Comparison of ENCODE assay signal across 8 mouse cellular contexts in the genomic region with DNA sequence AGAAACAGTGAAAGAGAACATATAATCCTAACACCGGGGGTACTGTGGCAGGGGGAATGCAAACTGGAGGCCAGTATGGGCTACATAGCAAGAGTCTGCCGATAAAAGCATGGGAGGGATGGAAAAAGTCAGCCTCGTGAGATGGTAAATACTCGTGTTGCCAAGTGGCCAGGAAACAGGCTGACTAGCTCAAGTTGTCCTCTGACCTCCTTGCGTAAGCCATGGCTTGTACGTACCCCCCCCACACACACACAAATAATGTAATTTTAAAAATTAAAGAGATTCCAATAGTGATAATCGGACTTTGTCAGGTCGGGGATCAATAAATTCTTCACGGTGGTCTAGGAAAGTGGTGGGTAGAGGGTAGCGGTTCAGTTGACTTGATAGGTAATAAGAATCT. TPM values are rescaled to one million over a fixed set of nuclear protein-coding genes. Genes with fewer than 3 reads are reported as not detected.
DNase-seq lines count a peak whose midpoint lies in the region; ATAC-seq and TF ChIP-seq lines count a peak whose summit lies in the region.

No protein-coding gene starts in this region.

- peaks cover 12% of the 10 kb centered on the region for H3K36me3 ChIP-seq in megakaryocyte, embryonic 14.5 days (replicated peaks; ENCODE audit: low read length)
- no peaks in the 10 kb centered on the region for H3K36me3 ChIP-seq in embryonic facial prominence, embryonic 13.5 days
- no peaks in the 10 kb centered on the region for H3K36me3 ChIP-seq in hindbrain, embryonic 16.5 days (ENCODE audit: control insufficient read depth, insufficient read depth, low read length)
- H3K36me3 ChIP-seq in lung, embryonic 14.5 days (ENCODE audit: insufficient read depth): no peaks in the 10 kb centered on the region
- no peaks in the 10 kb centered on the region for H3K36me3 ChIP-seq in stomach, embryonic 15.5 days

- under 1% methylated on average over 10 of the region's 10 CpGs for WGBS in embryonic facial prominence, embryonic 13.5 days
- WGBS in hindbrain, embryonic 16.5 days: under 1% methylated on average over 10 of the region's 10 CpGs
- under 1% methylated on average over 10 of the region's 10 CpGs for WGBS in lung, embryonic 14.5 days
- whole genome bisulfite sequencing in stomach, embryonic 15.5 days: under 1% methylated on average over 10 of the region's 10 CpGs

- DNase-seq in lung, embryonic 14.5 days: peak; percentile 61
- DNase-seq in thymus, postnatal 4 days: no peak

- no peak for TF ChIP-seq CTCF in lung, embryonic 14.5 days (IDR thresholded peaks at IDR 0.05; ENCODE audit: low read depth)

- H3K27me3 ChIP-seq in megakaryocyte, embryonic 14.5 days (replicated peaks): peaks cover 32% of the 10 kb centered on the region
- H3K27me3 ChIP-seq in embryonic facial prominence, embryonic 13.5 days: peaks cover 23% of the 10 kb centered on the region
- no peaks in the 10 kb centered on the region for H3K27me3 ChIP-seq in hindbrain, embryonic 16.5 days (replicated peaks; ENCODE audit: control insufficient read depth, insufficient read depth, low read length)
- peaks cover 28% of the 10 kb centered on the region for H3K27me3 ChIP-seq in lung, embryonic 14.5 days (ENCODE audit: insufficient read depth, low read length)
- H3K27me3 ChIP-seq in stomach, embryonic 15.5 days (replicated peaks): peaks cover 4% of the 10 kb centered on the region; the same call in 1 of the 2 replicates

- H3K9me3 ChIP-seq in megakaryocyte, embryonic 14.5 days: peaks cover 4% of the 10 kb centered on the region; the same call in 1 of the 2 replicates
- H3K9me3 ChIP-seq in embryonic facial prominence, embryonic 13.5 days: no peaks in the 10 kb centered on the region
- no peaks in the 10 kb centered on the region for H3K9me3 ChIP-seq in hindbrain, embryonic 16.5 days (ENCODE audit: control insufficient read depth, low read length)
- H3K9me3 ChIP-seq in lung, embryonic 14.5 days (ENCODE audit: low read depth, low read length): no peaks in the 10 kb centered on the region
- H3K9me3 ChIP-seq in stomach, embryonic 15.5 days: no peaks in the 10 kb centered on the region

- no peak for ATAC-seq in megakaryocyte, adult 5-6 weeks (ENCODE audit: poor library complexity, severe bottlenecking)
- ATAC-seq in embryonic facial prominence, embryonic 13.5 days (ENCODE audit: insufficient number of reproducible peaks, insufficient read depth, low FRiP score, low TSS enrichment, low read depth): no peak
- no peak for ATAC-seq in hindbrain, embryonic 16.5 days
- ATAC-seq in lung, embryonic 14.5 days (ENCODE audit: insufficient read depth): no peak
- ATAC-seq in stomach, embryonic 15.5 days (ENCODE audit: insufficient read depth, low FRiP score, low read depth): no peak
- no peak for ATAC-seq in monocyte, adult 5-6 weeks (replicated peaks; ENCODE audit: insufficient number of reproducible peaks, low FRiP score, low TSS enrichment, poor library complexity, severe bottlenecking)

- peak overlapping the region; percentile 86; the same call in 1 of the 2 replicates for H3K27ac ChIP-seq in embryonic facial prominence, embryonic 13.5 days
- peak overlapping the region; percentile 83 for H3K27ac ChIP-seq in hindbrain, embryonic 16.5 days (ENCODE audit: low read depth, low read length)
- peak overlapping the region; percentile 84; the same call in 1 of the 2 replicates for H3K27ac ChIP-seq in lung, embryonic 14.5 days (ENCODE audit: low read depth)
- peak overlapping the region; percentile 91 for H3K27ac ChIP-seq in stomach, embryonic 15.5 days

- peak overlapping the region; percentile 80 for H3K9ac ChIP-seq in embryonic facial prominence, embryonic 13.5 days
- H3K9ac ChIP-seq in hindbrain, embryonic 16.5 days (ENCODE audit: low read depth, low read length): peak overlapping the region; percentile 68
- H3K9ac ChIP-seq in lung, embryonic 14.5 days: peak overlapping the region; percentile 71
- peak overlapping the region; percentile 76 for H3K9ac ChIP-seq in stomach, embryonic 15.5 days

- H3K4me1 ChIP-seq in megakaryocyte, embryonic 14.5 days: peaks cover 47% of the 10 kb centered on the region
- peaks cover 39% of the 10 kb centered on the region for H3K4me1 ChIP-seq in embryonic facial prominence, embryonic 13.5 days
- H3K4me1 ChIP-seq in hindbrain, embryonic 16.5 days (ENCODE audit: control insufficient read depth, insufficient read depth, low read depth, low read length): peaks cover 35% of the 10 kb centered on the region
- H3K4me1 ChIP-seq in lung, embryonic 14.5 days (ENCODE audit: insufficient read depth): peaks cover 8% of the 10 kb centered on the region; the same call in 1 of the 2 replicates
- peaks cover 27% of the 10 kb centered on the region for H3K4me1 ChIP-seq in stomach, embryonic 15.5 days

- H3K4me2 ChIP-seq in embryonic facial prominence, embryonic 13.5 days: peak overlapping the region; percentile 74
- peak overlapping the region; percentile 85 for H3K4me2 ChIP-seq in hindbrain, embryonic 16.5 days (ENCODE audit: low read length)
- H3K4me2 ChIP-seq in lung, embryonic 14.5 days: peak overlapping the region; percentile 80
- H3K4me2 ChIP-seq in stomach, embryonic 15.5 days: peak overlapping the region; percentile 77

- H3K4me3 ChIP-seq in megakaryocyte, embryonic 14.5 days (replicated peaks): peak overlapping the region; percentile 93
- peak overlapping the region; percentile 64 for H3K4me3 ChIP-seq in embryonic facial prominence, embryonic 13.5 days
- H3K4me3 ChIP-seq in hindbrain, embryonic 16.5 days (ENCODE audit: low read length): peak overlapping the region; percentile 55
- peak overlapping the region; percentile 64 for H3K4me3 ChIP-seq in lung, embryonic 14.5 days (ENCODE audit: low read depth, low read length)
- peak overlapping the region; percentile 79 for H3K4me3 ChIP-seq in stomach, embryonic 15.5 days (replicated peaks)

RNA-seq across cellular contexts. Expression of gene Polr3gl, which starts 0.6 kb away (rescaled TPM):
- polyA plus RNA-seq in megakaryocyte, embryonic 14.5 days (2012; ENCODE audit: insufficient read depth, low replicate concordance): 4.6 and 15.4 TPM in 2 replicates
- 22.8 and 26.3 TPM in 2 replicates for total RNA-seq in megakaryocyte, adult 5-6 weeks (2015)
- total RNA-seq in megakaryocyte, adult 5-6 weeks (2017): 45.6 and 46.4 TPM in 2 replicates
- polyA plus RNA-seq in embryonic facial prominence, embryonic 13.5 days (2015; fragmentation: Nextera tagmentation; extraction: Ambion mirVana): 53.7 and 56.7 TPM in 2 replicates
- 31.0 and 33.3 TPM in 2 replicates for polyA plus RNA-seq in hindbrain, embryonic 16.5 days (2015; fragmentation: Nextera tagmentation; extraction: Ambion mirVana)
- 17.8 and 22.9 TPM in 2 replicates for polyA plus RNA-seq in lung, embryonic 14.5 days (2014; fragmentation: Nextera tagmentation; extraction: Ambion mirVana)
- 35.3 and 37.3 TPM in 2 replicates for polyA plus RNA-seq in stomach, embryonic 15.5 days (2015; fragmentation: Nextera tagmentation; extraction: Ambion mirVana)
- 75.3 to 86.8 TPM (median 84.0 TPM) in 3 replicates for total RNA-seq in monocyte, adult 5-6 weeks (2017)

RNA-seq across cellular contexts. Expression of gene Ankrd34a, which starts 3.1 kb away (rescaled TPM):
- not detected in 2 replicates for polyA plus RNA-seq in megakaryocyte, embryonic 14.5 days (2012; ENCODE audit: insufficient read depth, low replicate concordance)
- total RNA-seq in megakaryocyte, adult 5-6 weeks (2015): not detected in 2 replicates
- not detected in 2 replicates for total RNA-seq in megakaryocyte, adult 5-6 weeks (2017)
- polyA plus RNA-seq in embryonic facial prominence, embryonic 13.5 days (2015; fragmentation: Nextera tagmentation; extraction: Ambion mirVana): 3.1 and 3.2 TPM in 2 replicates
- polyA plus RNA-seq in hindbrain, embryonic 16.5 days (2015; fragmentation: Nextera tagmentation; extraction: Ambion mirVana): 21.5 and 23.9 TPM in 2 replicates
- polyA plus RNA-seq in lung, embryonic 14.5 days (2014; fragmentation: Nextera tagmentation; extraction: Ambion mirVana): 2.0 and 2.5 TPM in 2 replicates
- 2.2 and 2.5 TPM in 2 replicates for polyA plus RNA-seq in stomach, embryonic 15.5 days (2015; fragmentation: Nextera tagmentation; extraction: Ambion mirVana)
- total RNA-seq in monocyte, adult 5-6 weeks (2017): not detected in 3 replicates

RNA-seq across cellular contexts. Expression of gene Lix1l, which starts 7.6 kb away (rescaled TPM):
- polyA plus RNA-seq in megakaryocyte, embryonic 14.5 days (2012; ENCODE audit: insufficient read depth, low replicate concordance): 1.2 TPM in 1 of 2 replicates, not detected in the other
- 0.59 and 1.7 TPM in 2 replicates for total RNA-seq in megakaryocyte, adult 5-6 weeks (2015)
- 1.7 TPM in 2 replicates for total RNA-seq in megakaryocyte, adult 5-6 weeks (2017)
- 8.8 and 9.3 TPM in 2 replicates for polyA plus RNA-seq in embryonic facial prominence, embryonic 13.5 days (2015; fragmentation: Nextera tagmentation; extraction: Ambion mirVana)
- 5.1 and 5.8 TPM in 2 replicates for polyA plus RNA-seq in hindbrain, embryonic 16.5 days (2015; fragmentation: Nextera tagmentation; extraction: Ambion mirVana)
- polyA plus RNA-seq in lung, embryonic 14.5 days (2014; fragmentation: Nextera tagmentation; extraction: Ambion mirVana): 7.9 and 8.3 TPM in 2 replicates
- 6.4 and 6.9 TPM in 2 replicates for polyA plus RNA-seq in stomach, embryonic 15.5 days (2015; fragmentation: Nextera tagmentation; extraction: Ambion mirVana)
- total RNA-seq in monocyte, adult 5-6 weeks (2017): 0.68 to 0.95 TPM in 2 of 3 replicates, not detected in the other

RNA-seq across cellular contexts. Expression of gene Gm16253, which starts 16.6 kb away (rescaled TPM):
- polyA plus RNA-seq in megakaryocyte, embryonic 14.5 days (2012; ENCODE audit: insufficient read depth, low replicate concordance): 0.51 TPM in 1 of 2 replicates, not detected in the other
- total RNA-seq in megakaryocyte, adult 5-6 weeks (2015): not detected in 2 replicates
- 0.40 TPM in 1 of 2 replicates, not detected in the other for total RNA-seq in megakaryocyte, adult 5-6 weeks (2017)
- 1.3 and 1.5 TPM in 2 replicates for polyA plus RNA-seq in embryonic facial prominence, embryonic 13.5 days (2015; fragmentation: Nextera tagmentation; extraction: Ambion mirVana)
- polyA plus RNA-seq in hindbrain, embryonic 16.5 days (2015; fragmentation: Nextera tagmentation; extraction: Ambion mirVana): 1.0 and 1.9 TPM in 2 replicates
- 0.89 and 1.2 TPM in 2 replicates for polyA plus RNA-seq in lung, embryonic 14.5 days (2014; fragmentation: Nextera tagmentation; extraction: Ambion mirVana)
- polyA plus RNA-seq in stomach, embryonic 15.5 days (2015; fragmentation: Nextera tagmentation; extraction: Ambion mirVana): 1.6 and 1.8 TPM in 2 replicates
- not detected in 3 replicates for total RNA-seq in monocyte, adult 5-6 weeks (2017)

RNA-seq across cellular contexts. Expression of gene Txnip, which starts 35.6 kb away (rescaled TPM):
- polyA plus RNA-seq in megakaryocyte, embryonic 14.5 days (2012; ENCODE audit: insufficient read depth, low replicate concordance): 4.1 and 22.7 TPM in 2 replicates
- total RNA-seq in megakaryocyte, adult 5-6 weeks (2015): 411 and 437 TPM in 2 replicates
- 356 and 357 TPM in 2 replicates for total RNA-seq in megakaryocyte, adult 5-6 weeks (2017)
- polyA plus RNA-seq in embryonic facial prominence, embryonic 13.5 days (2015; fragmentation: Nextera tagmentation; extraction: Ambion mirVana): 113 and 137 TPM in 2 replicates
- 51.0 and 53.6 TPM in 2 replicates for polyA plus RNA-seq in hindbrain, embryonic 16.5 days (2015; fragmentation: Nextera tagmentation; extraction: Ambion mirVana)
- 77.2 and 96.5 TPM in 2 replicates for polyA plus RNA-seq in lung, embryonic 14.5 days (2014; fragmentation: Nextera tagmentation; extraction: Ambion mirVana)
- 140 and 159 TPM in 2 replicates for polyA plus RNA-seq in stomach, embryonic 15.5 days (2015; fragmentation: Nextera tagmentation; extraction: Ambion mirVana)
- total RNA-seq in monocyte, adult 5-6 weeks (2017): 575 to 636 TPM (median 578 TPM) in 3 replicates
